Mouse (Mus musculus) forebrain, embryonic 13.5 days (tissue): ENCODE measurements around the gene Ddhd1. TPM values are rescaled to one million over a fixed set of nuclear protein-coding genes. Genes with fewer than 3 reads are reported as not detected.

ENCODE experiments used
- ATAC-seq: fragments of 200-750 bp; cut with Nextera tagmentation; 2 replicates; pipeline ENCODE4 v1.8.0; 2017
- H3K27ac ChIP-seq: fragments of 300-500 bp; sonication (generic); 2 replicates; pipeline ENCODE4 v1.5.1; 2015; ENCODE audit warnings: inconsistent platforms, mild to moderate bottlenecking, moderate library complexity
- H3K27me3 ChIP-seq: fragments of 300-500 bp; sonication (generic); 2 replicates; pipeline ENCODE4 v1.6.1; 2015; ENCODE audit warnings: mild to moderate bottlenecking, inconsistent platforms
- H3K36me3 ChIP-seq: fragments of 300-500 bp; sonication (generic); 2 replicates; pipeline ENCODE4 v1.6.1; 2015; ENCODE audit warnings: mild to moderate bottlenecking, inconsistent platforms; ENCODE audit not compliant: poor library complexity, severe bottlenecking
- H3K4me1 ChIP-seq: fragments of 300-500 bp; sonication (generic); 2 replicates; pipeline ENCODE4 v1.6.1; 2015; ENCODE audit warnings: inconsistent platforms
- H3K4me2 ChIP-seq: fragments of 300-500 bp; sonication (generic); 2 replicates; pipeline ENCODE4 v1.6.1; 2015; ENCODE audit warnings: inconsistent platforms, mild to moderate bottlenecking, moderate library complexity
- H3K4me3 ChIP-seq: fragments of 300-500 bp; sonication (generic); 2 replicates; pipeline ENCODE4 v1.5.1; 2015; ENCODE audit warnings: mild to moderate bottlenecking, inconsistent platforms
- H3K9ac ChIP-seq: fragments of 300-500 bp; sonication (generic); 2 replicates; pipeline ENCODE4 v1.6.1; 2015; ENCODE audit warnings: mild to moderate bottlenecking, inconsistent platforms
- H3K9me3 ChIP-seq: fragments of 300-500 bp; sonication (generic); replicated peaks from 2 replicates; pipeline ENCODE4 v1.6.1; 2016; ENCODE audit warnings: inconsistent platforms
- WGBS: fragments of 180-500 bp; shearing (Covaris S2); methylation state at CpG from one replicate; pipeline ENCODE4 v1.1.7; 2015; 5-methylcytosine and 5-hydroxymethylcytosine counted together
- polyA plus RNA-seq: library from polyadenylated mRNA; unstranded; fragments of >200 nt; fragmentation: Nextera tagmentation; extraction: Ambion mirVana; gene quantifications from 2 replicates; pipeline ENCODE4 v1.2.1, GENCODE M21; 2015

Ddhd1 gene
- polyA plus RNA-seq, 1 experiment from 2014 or later: 13.4 TPM

GRCm38 (mm10) chr14:45561681-45562080 lies 96.3 kb downstream of the Ddhd1 start:
- no peaks in the 10 kb centered on the region for H3K27me3 ChIP-seq
- 87% methylated on average over 6 of the region's 6 CpGs for WGBS
- no peak overlapping the region for H3K4me3 ChIP-seq
- no peak for ATAC-seq
- H3K4me1 ChIP-seq: peaks cover 20% of the 10 kb centered on the region
- no peak overlapping the region for H3K4me2 ChIP-seq
- H3K27ac ChIP-seq: no peak overlapping the region
- no peaks in the 10 kb centered on the region for H3K9me3 ChIP-seq
- H3K36me3 ChIP-seq: no peaks in the 10 kb centered on the region
- no peak overlapping the region for H3K9ac ChIP-seq

- no peak overlapping the region for H3K9ac ChIP-seq
- H3K27me3 ChIP-seq: no peaks in the 10 kb centered on the region
- H3K27ac ChIP-seq: no peak overlapping the region
- no peak overlapping the region for H3K4me2 ChIP-seq
- no peaks in the 10 kb centered on the region for H3K4me1 ChIP-seq
- no peak for ATAC-seq
- 92% methylated on average over 1 of the region's 1 CpGs for WGBS
- no peaks in the 10 kb centered on the region for H3K36me3 ChIP-seq
- H3K4me3 ChIP-seq: no peak overlapping the region
- no peaks in the 10 kb centered on the region for H3K9me3 ChIP-seq
These were observed 98.9 kb downstream of the Ddhd1 start for GRCm38 (mm10) chr14:45559018-45559417.

DNA sequence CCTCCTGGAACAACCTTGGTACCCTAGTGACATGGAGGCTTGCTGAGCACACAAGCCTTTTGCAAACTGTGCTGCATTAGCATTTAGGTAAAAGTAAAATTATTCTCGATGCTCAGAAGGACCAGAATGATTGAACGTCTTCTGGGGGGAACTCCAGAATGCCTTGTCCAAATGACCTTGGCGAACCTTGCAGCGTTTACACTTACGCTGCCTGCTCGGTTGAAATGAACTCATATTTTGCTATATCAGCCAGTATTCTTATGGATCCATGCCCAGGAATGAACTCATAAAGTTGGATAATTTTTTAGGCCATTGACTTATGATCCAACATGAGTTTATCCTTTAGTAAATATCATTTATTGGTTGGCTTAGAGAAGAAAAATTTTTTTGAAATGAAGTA lies 103.6 kb downstream of the Ddhd1 start:
- 92% methylated on average over 6 of the region's 6 CpGs for WGBS
- no peak for ATAC-seq
- Histone ChIP-seq H3K4me2 (no peak overlapping the region), H3K27me3 (no peaks in the 10 kb centered on the region), H3K36me3 (no peaks in the 10 kb centered on the region), H3K4me1 (no peaks in the 10 kb centered on the region), H3K27ac (no peak overlapping the region), H3K9ac (no peak overlapping the region), H3K4me3 (no peak overlapping the region), H3K9me3 (no peaks in the 10 kb centered on the region)

- ATAC-seq: no peak
- Histone ChIP-seq H3K4me3 (no peak overlapping the region), H3K27ac (no peak overlapping the region), H3K9ac (no peak overlapping the region), H3K4me1 (no peaks in the 10 kb centered on the region), H3K4me2 (no peak overlapping the region), H3K9me3 (no peaks in the 10 kb centered on the region), H3K36me3 (no peaks in the 10 kb centered on the region), H3K27me3 (no peaks in the 10 kb centered on the region)
- WGBS: 83% methylated on average over 2 of the region's 2 CpGs
These were observed 104.1 kb downstream of the Ddhd1 start for GRCm38 (mm10) chr14:45553854-45554253.

DNA sequence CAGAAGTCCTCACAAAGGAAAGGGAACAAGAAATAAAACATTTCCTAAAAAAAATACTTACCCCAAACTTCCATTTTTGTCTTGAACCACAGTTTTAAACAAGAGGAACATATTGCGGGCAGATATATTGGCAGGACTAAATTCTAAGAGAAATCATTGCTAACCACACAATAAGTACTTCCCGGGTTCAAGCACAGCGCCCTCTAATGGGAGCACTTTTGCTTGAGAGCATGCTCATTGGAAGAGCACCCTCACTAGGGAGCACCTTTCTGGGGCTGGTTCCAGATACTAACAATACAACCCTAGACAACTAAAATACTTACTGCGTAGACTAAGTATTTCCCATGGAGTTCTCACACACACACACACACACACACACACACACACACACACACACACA lies 105.5 kb downstream of the Ddhd1 start:
- Histone ChIP-seq H3K4me2 (no peak overlapping the region), H3K4me3 (no peak overlapping the region), H3K27me3 (no peaks in the 10 kb centered on the region), H3K4me1 (no peaks in the 10 kb centered on the region), H3K36me3 (no peaks in the 10 kb centered on the region), H3K9me3 (no peaks in the 10 kb centered on the region), H3K9ac (no peak overlapping the region), H3K27ac (no peak overlapping the region)
- 86% methylated on average over 4 of the region's 4 CpGs for WGBS
- ATAC-seq: no peak

GRCm38 (mm10) chr14:45551121-45551768 lies 106.7 kb downstream of the Ddhd1 start:
- H3K4me2 ChIP-seq: peak overlapping the region; percentile 21; the same call in 1 of the 2 replicates
- no peak overlapping the region; the same call in 1 of the 2 replicates for H3K9ac ChIP-seq
- no peaks in the 10 kb centered on the region for H3K9me3 ChIP-seq
- ATAC-seq: peak; percentile 85
- WGBS: 57% methylated on average over 17 of the region's 17 CpGs
- H3K27me3 ChIP-seq: no peaks in the 10 kb centered on the region
- no peaks in the 10 kb centered on the region for H3K4me1 ChIP-seq
- no peaks in the 10 kb centered on the region for H3K36me3 ChIP-seq
- no peak overlapping the region for H3K27ac ChIP-seq
- H3K4me3 ChIP-seq: 0 out of 2 replicates have a peak overlapping the region, but pooled peaks have one; percentile 2

DNA sequence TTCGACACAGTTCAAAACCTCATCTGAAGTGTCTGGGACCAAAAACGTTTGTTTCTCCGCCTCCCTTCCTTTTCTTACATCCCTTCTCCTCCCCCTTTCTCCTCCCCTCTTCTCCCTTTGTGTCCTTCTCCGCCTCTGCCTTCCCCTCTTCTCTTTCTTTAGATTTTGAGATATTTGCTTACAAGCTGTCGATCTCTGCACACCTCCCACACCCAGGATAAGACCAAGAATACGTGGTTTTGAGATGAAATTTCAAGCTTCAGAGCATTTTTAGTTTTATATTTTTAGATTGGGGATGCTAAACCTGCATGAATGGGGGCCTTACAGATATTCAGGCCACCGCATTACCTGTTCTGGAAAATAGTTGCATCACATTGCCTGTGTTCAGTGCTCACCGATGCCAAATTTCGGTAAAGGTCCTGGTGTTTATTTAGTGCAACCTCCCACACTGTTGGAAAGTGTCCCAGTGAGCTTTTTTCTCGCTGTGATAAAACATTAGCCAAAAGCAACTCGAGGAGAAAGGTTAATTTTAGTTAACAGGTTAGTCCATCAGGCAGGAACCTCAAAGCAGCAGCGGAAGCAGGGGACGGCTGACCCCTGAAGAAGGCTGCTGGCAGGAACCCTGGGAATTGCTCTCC lies 107.8 kb downstream of the Ddhd1 start:
- Histone ChIP-seq H3K4me1 (no peaks in the 10 kb centered on the region), H3K4me3 (no peak overlapping the region), H3K9me3 (no peaks in the 10 kb centered on the region), H3K27me3 (no peaks in the 10 kb centered on the region), H3K27ac (no peak overlapping the region), H3K4me2 (no peak overlapping the region), H3K9ac (no peak overlapping the region), H3K36me3 (no peaks in the 10 kb centered on the region)
- no peak for ATAC-seq
- WGBS: 81% methylated on average over 13 of the region's 13 CpGs

- Histone ChIP-seq H3K27me3 (no peaks in the 10 kb centered on the region), H3K9ac (no peak overlapping the region), H3K4me1 (no peaks in the 10 kb centered on the region), H3K36me3 (no peaks in the 10 kb centered on the region), H3K4me2 (no peak overlapping the region), H3K9me3 (no peaks in the 10 kb centered on the region), H3K4me3 (no peak overlapping the region), H3K27ac (no peak overlapping the region)
- no peak for ATAC-seq
- 72% methylated on average over 3 of the region's 3 CpGs for whole genome bisulfite sequencing
These were observed 109.8 kb downstream of the Ddhd1 start for GRCm38 (mm10) chr14:45548118-45548517.

GRCm38 (mm10) chr14:45544905-45545304 lies 113.0 kb downstream of the Ddhd1 start:
- no peak for ATAC-seq
- H3K27me3 ChIP-seq: no peaks in the 10 kb centered on the region
- peaks cover 2% of the 10 kb centered on the region for H3K4me1 ChIP-seq
- 92% methylated on average over 7 of the region's 7 CpGs for WGBS
- no peak overlapping the region for H3K4me3 ChIP-seq
- no peak overlapping the region for H3K27ac ChIP-seq
- H3K4me2 ChIP-seq: no peak overlapping the region
- no peaks in the 10 kb centered on the region for H3K9me3 ChIP-seq
- no peaks in the 10 kb centered on the region for H3K36me3 ChIP-seq
- no peak overlapping the region for H3K9ac ChIP-seq

DNA sequence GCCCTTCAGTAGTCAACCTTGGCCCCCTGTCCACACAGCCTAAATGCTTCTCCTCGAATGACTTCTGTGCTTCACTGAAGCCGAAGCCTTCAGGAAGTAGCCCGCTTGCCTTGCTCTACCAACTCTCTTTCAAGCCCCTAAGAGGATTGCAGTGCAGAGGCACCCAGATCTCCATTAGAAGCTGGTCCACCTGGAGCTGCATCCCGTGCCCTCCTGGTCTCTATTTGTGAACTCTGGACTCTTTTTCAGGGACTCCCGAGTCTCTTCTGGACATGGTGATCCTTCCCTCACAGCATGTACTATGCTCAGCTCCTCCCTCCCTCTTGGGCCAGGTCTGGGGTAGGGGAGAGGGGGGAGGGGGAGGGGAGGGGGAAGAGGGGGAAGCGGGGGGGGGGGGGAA lies 113.9 kb downstream of the Ddhd1 start:
- Histone ChIP-seq H3K27ac (no peak overlapping the region), H3K9ac (no peak overlapping the region), H3K36me3 (no peaks in the 10 kb centered on the region), H3K4me3 (no peak overlapping the region), H3K27me3 (no peaks in the 10 kb centered on the region), H3K9me3 (no peaks in the 10 kb centered on the region), H3K4me1 (peaks cover 6% of the 10 kb centered on the region), H3K4me2 (no peak overlapping the region)
- WGBS: 81% methylated on average over 5 of the region's 6 CpGs
- ATAC-seq: no peak

DNA sequence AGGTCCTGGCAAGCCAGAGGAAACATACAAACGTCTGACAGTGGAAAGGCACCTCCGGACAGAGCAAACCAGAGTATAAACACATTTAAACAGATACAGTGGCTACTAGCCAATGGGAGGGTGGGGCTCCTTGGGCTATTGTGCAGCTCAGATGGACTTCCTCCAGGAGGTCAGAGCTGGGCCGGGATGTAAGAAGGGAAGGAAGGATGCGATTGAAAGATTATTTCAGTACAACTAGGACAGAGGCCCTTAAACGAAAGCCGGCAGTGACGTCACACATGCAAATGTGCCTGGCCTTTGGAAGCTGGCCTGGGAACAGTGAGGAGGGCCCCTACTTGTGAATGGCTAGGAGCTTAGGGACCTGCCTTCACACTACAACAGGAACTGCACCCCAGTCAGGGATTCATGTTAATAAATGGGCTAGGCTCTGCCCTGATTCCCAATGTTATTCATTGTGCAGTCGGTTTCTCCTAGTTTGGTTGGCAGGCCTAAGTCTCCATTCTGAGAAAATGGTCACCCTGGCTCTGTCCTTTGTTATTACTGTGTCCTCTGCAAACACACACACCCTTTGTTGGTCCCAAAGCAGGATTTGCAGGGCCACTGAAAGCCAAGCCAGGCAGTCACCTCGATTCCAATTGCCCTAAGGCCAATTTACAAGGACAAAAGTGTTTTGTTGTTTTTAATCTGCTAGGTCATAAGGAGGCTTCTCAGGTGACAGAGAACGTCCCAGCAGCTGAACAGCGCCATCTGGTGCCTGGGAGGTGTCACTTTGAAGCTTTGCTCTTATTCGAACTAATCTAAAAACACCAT lies 118.1 kb downstream of the Ddhd1 start:
- Histone ChIP-seq H3K4me1 (peaks cover 6% of the 10 kb centered on the region), H3K9ac (no peak overlapping the region), H3K9me3 (no peaks in the 10 kb centered on the region), H3K27ac (peak overlapping the region; percentile 22; the same call in 1 of the 2 replicates), H3K27me3 (no peaks in the 10 kb centered on the region), H3K36me3 (no peaks in the 10 kb centered on the region), H3K4me2 (no peak overlapping the region), H3K4me3 (no peak overlapping the region)
- WGBS: 27% methylated on average over 12 of the region's 12 CpGs
- peak; percentile 85 for ATAC-seq
